Mouse (Mus musculus) megakaryocyte, embryonic 14.5 days (primary cell): ENCODE measurements at regions not wholly inside any gene's neighbourhood (a gene's known extent, or its start where the extent isn't known, plus 50 kb on each side); places are given as distances from the start of the nearest gene placed in this dataset.

Experiments used
- FLI1 ChIP-seq: IDR thresholded peaks from 2 replicates; pipeline ENCODE4 v1.6.1; 2012; ENCODE audit warnings: low read length, inconsistent platforms, mixed read lengths
- GATA1 ChIP-seq: IDR thresholded peaks from 3 replicates; pipeline ENCODE4 v1.6.1; 2012; ENCODE audit warnings: mixed read lengths, low read length, inconsistent platforms, borderline replicate concordance

DNA sequence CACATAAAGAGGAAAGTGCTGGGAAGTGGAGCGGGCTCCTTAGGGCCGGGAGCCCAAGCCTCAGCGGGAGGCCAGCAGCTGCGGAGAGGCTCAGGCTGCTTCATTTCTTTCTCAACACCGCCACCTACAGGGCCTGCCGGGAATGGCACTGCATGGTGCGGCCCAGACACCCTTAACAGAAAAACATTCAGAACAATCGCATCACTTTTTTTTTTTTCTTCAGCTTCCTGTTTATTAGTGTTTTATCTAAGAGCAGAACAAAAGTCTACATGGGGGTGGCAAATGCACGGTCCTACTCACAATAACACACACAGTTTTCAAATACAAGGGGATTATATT is 195.0 kb upstream of the Spdye4c start:
- TF ChIP-seq FLI1 (no peak), GATA1 (no peak)
